Mouse (Mus musculus) heart, postnatal 0 days (tissue): ENCODE measurements around the gene Ubap2l. TPM values are rescaled to one million over a fixed set of nuclear protein-coding genes. Genes with fewer than 3 reads are reported as not detected.

Experiments used
- ATAC-seq: fragments of 200-750 bp; cut with Nextera tagmentation; 2 replicates; pipeline ENCODE4 v1.8.0; 2017; ENCODE audit warnings: low read depth, moderate number of reproducible peaks, moderate library complexity; ENCODE audit not compliant: insufficient read depth
- DNase-seq: peaks from one replicate; pipeline ENCODE4 v3.0.0-alpha.2; 2016; ENCODE audit warnings: low spot score
- H3K27ac ChIP-seq: fragments of 300-500 bp; sonication (generic); 2 replicates; pipeline ENCODE4 v1.5.1; 2014; ENCODE audit warnings: low read depth, mild to moderate bottlenecking
- H3K27me3 ChIP-seq: fragments of 300-500 bp; sonication (generic); 2 replicates; pipeline ENCODE4 v1.6.1; 2014; ENCODE audit warnings: low read length, mixed read lengths; ENCODE audit not compliant: control insufficient read depth, insufficient read depth
- H3K36me3 ChIP-seq: fragments of 300-500 bp; sonication (generic); replicated peaks from 2 replicates; pipeline ENCODE4 v1.6.1; 2014; ENCODE audit warnings: low read length, mixed read lengths; ENCODE audit not compliant: control insufficient read depth, insufficient read depth
- H3K4me1 ChIP-seq: fragments of 300-500 bp; sonication (generic); 2 replicates; pipeline ENCODE4 v1.6.1; 2014; ENCODE audit warnings: antibody characterized with exemption; ENCODE audit not compliant: control insufficient read depth, insufficient read depth
- H3K4me2 ChIP-seq: fragments of 300-500 bp; sonication (generic); 2 replicates; pipeline ENCODE4 v1.6.1; 2014; ENCODE audit warnings: low read depth, mild to moderate bottlenecking, low read length, moderate library complexity
- H3K4me3 ChIP-seq: fragments of 300-500 bp; sonication (generic); 2 replicates; pipeline ENCODE4 v1.5.1; 2014; ENCODE audit warnings: low read depth, low read length
- H3K9ac ChIP-seq: fragments of 300-500 bp; sonication (generic); replicated peaks from 2 replicates; pipeline ENCODE4 v1.6.1; 2014; ENCODE audit warnings: low read depth, low read length, mixed read lengths
- H3K9me3 ChIP-seq: fragments of 300-500 bp; sonication (generic); replicated peaks from 2 replicates; pipeline ENCODE4 v1.6.1; 2016; ENCODE audit warnings: low read length; ENCODE audit not compliant: control insufficient read depth
- CTCF ChIP-seq: IDR thresholded peaks from 2 replicates; pipeline ENCODE4 v1.5.1; 2016; ENCODE audit warnings: antibody characterized with exemption, control low read depth, low read depth
- EP300 ChIP-seq: IDR thresholded peaks from 2 replicates; pipeline ENCODE4 v1.6.1; 2016; ENCODE audit warnings: antibody characterized with exemption, low read depth
- WGBS: fragments of 180-500 bp; shearing (Covaris S2); extraction: QIAGEN DNeasy Blood & Tissue Kit; methylation state at CpG from one replicate; pipeline ENCODE4 v1.1.7; 2014; 5-methylcytosine and 5-hydroxymethylcytosine counted together
- polyA plus RNA-seq: library from polyadenylated mRNA; unstranded; fragments of >200 nt; fragmentation: Nextera tagmentation; extraction: Ambion mirVana; gene quantifications from 2 replicates; pipeline ENCODE4 v1.2.1, GENCODE M21; 2015
- total RNA-seq: library from RNA; depleted of rRNA; stranded (reverse); fragments of >200 nt; gene quantifications from 2 replicates; pipeline ENCODE4 v1.2.3, GENCODE M21; 2014; ENCODE audit warnings: low replicate concordance

Ubap2l gene
- total and polyA plus RNA-seq, 2 experiments from 2014 or later = 64.2 to 92.0 TPM

GRCm38 (mm10) chr3:90036263-90036662 is 16.2 kb downstream of the Ubap2l start:
- H3K36me3 ChIP-seq = peaks cover 89% of the 10 kb centered on the region
- WGBS = 97% methylated on average over 1 of the region's 1 CpGs
- no peak for ATAC-seq

GRCm38 (mm10) chr3:90034653-90035052 is 17.8 kb downstream of the Ubap2l start:
- Histone ChIP-seq H3K36me3 (peaks cover 86% of the 10 kb centered on the region), H3K27ac (no peak overlapping the region), H3K4me3 (no peak overlapping the region), H3K4me1 (no peaks in the 10 kb centered on the region), H3K4me2 (no peak overlapping the region), H3K27me3 (no peaks in the 10 kb centered on the region), H3K9me3 (no peaks in the 10 kb centered on the region), H3K9ac (no peak overlapping the region)
- ATAC-seq (no peak), DNase-seq (no peak)
- WGBS = 95% methylated on average over 2 of the region's 2 CpGs
- TF ChIP-seq CTCF (no peak), EP300 (no peak)

More at GRCm38 (mm10) chr3:90036263-90036662, 16.2 kb downstream of the Ubap2l start:
- no peaks in the 10 kb centered on the region for H3K9me3 ChIP-seq
- no peaks in the 10 kb centered on the region for H3K27me3 ChIP-seq
- H3K4me2 ChIP-seq = no peak overlapping the region
- no peak for TF ChIP-seq CTCF
- no peak for TF ChIP-seq EP300
- H3K27ac ChIP-seq = no peak overlapping the region
- no peak for DNase-seq
- H3K4me3 ChIP-seq = no peak overlapping the region
- H3K9ac ChIP-seq = no peak overlapping the region
- no peaks in the 10 kb centered on the region for H3K4me1 ChIP-seq

- WGBS = 93% methylated on average over 4 of the region's 4 CpGs
- ATAC-seq = no peak
Measured at GRCm38 (mm10) chr3:90016626-90017025, 35.8 kb downstream of the Ubap2l start.

DNA sequence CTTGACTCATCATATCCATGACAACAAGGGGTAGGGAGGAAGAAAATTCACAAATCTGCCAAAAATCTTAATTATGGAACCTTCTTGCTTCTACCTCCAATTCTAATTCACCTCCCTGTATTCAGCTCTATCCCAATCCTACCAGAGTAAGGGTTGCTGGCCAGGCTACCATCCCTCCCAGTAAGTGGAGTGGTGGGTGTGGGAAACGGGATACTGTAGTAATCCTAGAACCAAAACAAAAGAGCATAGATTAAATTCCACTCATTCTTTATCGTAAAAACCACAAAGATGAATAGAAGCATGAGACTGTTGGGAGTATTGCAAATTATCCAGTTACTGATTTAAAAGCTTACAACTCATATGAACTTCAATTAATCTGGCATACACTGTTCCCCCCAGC is 42.1 kb downstream of the Ubap2l start:
- Histone ChIP-seq H3K27ac (no peak overlapping the region), H3K27me3 (no peaks in the 10 kb centered on the region), H3K4me1 (no peaks in the 10 kb centered on the region), H3K9ac (no peak overlapping the region), H3K4me3 (no peak overlapping the region), H3K36me3 (peaks cover 98% of the 10 kb centered on the region), H3K9me3 (no peaks in the 10 kb centered on the region), H3K4me2 (no peak overlapping the region)
- WGBS = 46% methylated on average over 2 of the region's 2 CpGs
- TF ChIP-seq EP300 (no peak), CTCF (no peak)
- DNase-seq (no peak), ATAC-seq (no peak)

More at GRCm38 (mm10) chr3:90016626-90017025, 35.8 kb downstream of the Ubap2l start:
- TF ChIP-seq CTCF (no peak), EP300 (no peak)
- no peaks in the 10 kb centered on the region for H3K4me1 ChIP-seq
- no peak overlapping the region for H3K9ac ChIP-seq
- H3K4me2 ChIP-seq = no peak overlapping the region
- H3K9me3 ChIP-seq = no peaks in the 10 kb centered on the region
- H3K36me3 ChIP-seq = peaks cover 99% of the 10 kb centered on the region
- H3K27ac ChIP-seq = no peak overlapping the region
- no peak overlapping the region for H3K4me3 ChIP-seq
- no peak for DNase-seq
- no peaks in the 10 kb centered on the region for H3K27me3 ChIP-seq

GRCm38 (mm10) chr3:90004091-90004796 is 48.2 kb downstream of the Ubap2l start:
- Histone ChIP-seq H3K4me2 (no peak overlapping the region), H3K4me1 (peaks cover 2% of the 10 kb centered on the region; the same call in 1 of the 2 replicates)

DNA sequence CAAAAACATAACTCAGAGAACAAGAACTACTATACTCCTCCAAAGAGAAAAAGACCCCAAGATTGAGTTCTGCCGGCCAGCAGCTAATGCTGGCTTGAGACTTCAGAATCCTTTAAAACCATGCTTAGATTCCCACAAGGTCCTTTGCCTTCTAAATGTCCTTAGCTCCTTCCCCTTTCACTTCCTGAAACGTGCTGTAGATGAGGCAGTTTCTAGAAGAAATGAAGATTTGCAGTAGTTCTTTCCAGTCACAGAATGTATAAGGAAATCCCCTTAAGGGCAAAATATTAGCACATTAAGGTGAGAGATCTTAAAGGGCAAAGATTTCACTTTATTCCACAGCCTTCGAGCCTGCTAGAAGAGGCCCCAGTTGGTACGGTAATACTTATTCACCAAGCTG is 52.6 kb downstream of the Ubap2l start:
- H3K9ac ChIP-seq = no peak overlapping the region
- H3K27ac ChIP-seq = peak overlapping the region; percentile 77; the same call in 1 of the 2 replicates
- TF ChIP-seq EP300 = no peak
- TF ChIP-seq CTCF = no peak
- no peak for ATAC-seq
- no peaks in the 10 kb centered on the region for H3K9me3 ChIP-seq
- peaks cover 47% of the 10 kb centered on the region for H3K36me3 ChIP-seq
- WGBS = 86% methylated on average over 4 of the region's 4 CpGs
- no peaks in the 10 kb centered on the region for H3K27me3 ChIP-seq
- no peak overlapping the region for H3K4me2 ChIP-seq
- no peak overlapping the region for H3K4me3 ChIP-seq
- DNase-seq = no peak
- peaks cover 8% of the 10 kb centered on the region; the same call in 1 of the 2 replicates for H3K4me1 ChIP-seq

More at GRCm38 (mm10) chr3:90004091-90004796, 48.2 kb downstream of the Ubap2l start:
- DNase-seq (no peak), ATAC-seq (no peak)
- WGBS = 65% methylated on average over 3 of the region's 3 CpGs
- no peak overlapping the region for H3K27ac ChIP-seq
- H3K9ac ChIP-seq = no peak overlapping the region
- H3K36me3 ChIP-seq = peaks cover 78% of the 10 kb centered on the region
- no peaks in the 10 kb centered on the region for H3K9me3 ChIP-seq
- H3K4me3 ChIP-seq = no peak overlapping the region
- TF ChIP-seq CTCF (no peak), EP300 (no peak)
- H3K27me3 ChIP-seq = no peaks in the 10 kb centered on the region
